Mouse (Mus musculus) embryonic facial prominence, embryonic 11.5 days (tissue): Measurements from ENCODE around the gene Gm10722. TPM values are rescaled to one million over a fixed set of nuclear protein-coding genes. Genes with fewer than 3 reads are reported as not detected.
"Not testable (repeated sequence)": the region's sequence is repeated elsewhere in the genome, so short reads cannot be mapped to it uniquely, and the experiment has no call there.

ENCODE experiments used
- ATAC-seq: fragments of 200-750 bp; cut with Nextera tagmentation; replicated peaks from 2 replicates; pipeline ENCODE4 v1.8.0; 2017; ENCODE audit warnings: low read depth; ENCODE audit not compliant: insufficient number of reproducible peaks, low FRiP score, low TSS enrichment
- DNase-seq: peaks from one replicate; pipeline ENCODE4 v3.0.0-alpha.2; 2015; ENCODE audit warnings: low spot score
- H3K27ac ChIP-seq: fragments of 300-500 bp; sonication (generic); replicated peaks from 2 replicates; pipeline ENCODE4 v1.5.1; 2014; ENCODE audit warnings: mild to moderate bottlenecking, low read depth, low read length, control low read depth
- H3K27me3 ChIP-seq: fragments of 300-500 bp; sonication (generic); 2 replicates; pipeline ENCODE4 v1.6.1; 2014; ENCODE audit warnings: mild to moderate bottlenecking, low read length, moderate library complexity, mixed read lengths; ENCODE audit not compliant: control insufficient read depth, insufficient read depth
- H3K36me3 ChIP-seq: fragments of 300-500 bp; sonication (generic); replicated peaks from 2 replicates; pipeline ENCODE4 v1.6.1; 2014; ENCODE audit warnings: low read depth, mild to moderate bottlenecking, low read length, moderate library complexity, mixed read lengths; ENCODE audit not compliant: control insufficient read depth, insufficient read depth
- H3K4me1 ChIP-seq: fragments of 300-500 bp; sonication (generic); 2 replicates; pipeline ENCODE4 v1.6.1; 2014; ENCODE audit warnings: low read length, mixed read lengths; ENCODE audit not compliant: control insufficient read depth, insufficient read depth
- H3K4me2 ChIP-seq: fragments of 300-500 bp; sonication (generic); 2 replicates; pipeline ENCODE4 v1.6.1; 2014; ENCODE audit warnings: low read depth, mild to moderate bottlenecking, control low read depth, low read length, moderate library complexity
- H3K4me3 ChIP-seq: fragments of 300-500 bp; sonication (generic); 2 replicates; pipeline ENCODE4 v1.5.1; 2014; ENCODE audit warnings: low read depth, low read length, control low read depth
- H3K9ac ChIP-seq: fragments of 300-500 bp; sonication (generic); replicated peaks from 2 replicates; pipeline ENCODE4 v1.6.1; 2014; ENCODE audit warnings: mild to moderate bottlenecking, control low read depth, low read length
- H3K9me3 ChIP-seq: fragments of 300-500 bp; sonication (generic); replicated peaks from 2 replicates; pipeline ENCODE4 v1.6.1; 2016; ENCODE audit warnings: mild to moderate bottlenecking, low read length, inconsistent platforms, mixed read lengths; ENCODE audit not compliant: control insufficient read depth
- whole genome bisulfite sequencing: fragments of 180-500 bp; shearing (Covaris S2); extraction: QIAGEN DNeasy Blood & Tissue Kit; methylation state at CpG from one replicate; pipeline ENCODE4 v1.1.7; 2014; 5-methylcytosine and 5-hydroxymethylcytosine counted together
- polyA plus RNA-seq: library from polyadenylated mRNA; unstranded; fragments of >200 nt; fragmentation: Nextera tagmentation; extraction: Ambion mirVana; gene quantifications from 2 replicates; pipeline ENCODE4 v1.2.1, GENCODE M21; 2014

Gm10722 gene
- polyA plus RNA-seq, 1 experiment from 2014 or later: not detected

DNA sequence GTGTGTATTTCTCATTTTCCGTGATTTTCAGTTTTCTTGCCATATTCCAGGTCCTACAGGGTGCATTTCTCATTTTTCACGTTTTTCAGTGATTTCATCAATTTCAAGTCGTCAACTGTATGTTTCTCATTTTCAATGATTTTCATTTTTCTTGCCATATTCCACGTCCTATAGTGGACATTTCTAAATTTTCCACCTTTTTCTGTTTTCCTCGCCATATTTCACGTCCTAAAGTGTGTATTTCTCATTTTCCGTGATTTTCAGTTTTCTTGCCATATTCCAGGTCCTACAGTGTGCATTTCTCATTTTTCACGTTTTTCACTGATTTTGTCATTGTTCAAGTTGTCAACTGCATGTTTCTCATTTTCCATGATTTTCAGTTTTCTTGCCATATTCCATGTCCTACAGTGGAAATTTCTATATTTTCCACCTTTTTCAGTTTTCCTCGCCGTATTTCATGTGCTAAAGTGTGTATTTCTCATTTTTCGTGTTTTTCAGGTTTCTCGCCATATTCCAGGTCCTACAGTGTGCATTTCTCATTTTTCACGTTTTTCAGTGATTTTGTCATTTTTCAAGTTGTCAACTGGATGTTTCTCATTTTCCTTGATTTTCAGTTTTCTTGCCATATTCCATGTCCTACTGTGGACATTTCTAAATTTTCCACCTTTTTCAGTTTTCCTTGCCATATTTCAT, 21.7 kb downstream of the Gm10722 start:
- H3K4me1 ChIP-seq, H3K4me3 ChIP-seq, H3K27ac ChIP-seq, H3K36me3 ChIP-seq, H3K9me3 ChIP-seq, H3K27me3 ChIP-seq, H3K9ac ChIP-seq, H3K4me2 ChIP-seq, ATAC-seq: not testable (repeated sequence)
- peak; percentile 1 for DNase-seq
- WGBS: 67% methylated on average over 9 of the region's 13 CpGs

- 69% methylated on average over 9 of the region's 13 CpGs for WGBS
- ATAC-seq, H3K4me1 ChIP-seq: not testable (repeated sequence)
Measured at GRCm38 (mm10) chr9:3023312-3023984, 22.7 kb downstream of the Gm10722 start, which contains the start of gene Gm10718. Gm10718 (plus strand) TSS chr9:3023547.

DNA sequence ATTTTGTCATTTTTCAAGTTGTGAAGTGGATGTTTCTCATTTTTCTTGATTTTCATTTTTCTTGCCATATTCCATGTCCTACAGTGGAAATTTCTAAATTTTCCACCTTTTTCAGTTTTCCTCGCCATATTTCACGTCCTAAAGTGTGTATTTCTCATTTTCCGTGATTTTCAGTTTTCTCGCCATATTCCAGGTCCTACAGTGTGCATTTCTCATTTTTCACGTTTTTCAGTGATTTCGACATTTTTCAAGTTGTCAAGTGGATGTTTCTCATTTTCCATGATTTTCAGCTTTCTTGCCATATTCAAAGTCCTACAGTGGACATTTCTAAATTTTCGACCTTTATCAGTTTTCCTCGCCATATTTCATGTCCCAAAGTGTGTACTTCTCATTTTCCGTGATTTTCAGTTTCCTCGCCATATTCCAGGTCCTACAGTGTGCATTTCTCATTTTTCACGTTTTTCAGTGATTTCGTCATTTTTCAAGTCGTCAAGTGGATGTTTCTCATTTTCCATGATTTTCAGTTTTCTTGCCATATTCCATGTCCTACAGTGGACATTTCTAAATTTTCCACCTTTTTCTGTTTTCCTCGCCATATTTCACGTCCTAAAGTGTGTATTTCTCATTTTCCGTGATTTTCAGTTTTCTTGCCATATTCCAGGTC, 23.4 kb downstream of the Gm10722 start:
- not testable (repeated sequence) for H3K36me3 ChIP-seq, H3K4me1 ChIP-seq, ATAC-seq, DNase-seq, H3K27ac ChIP-seq, H3K27me3 ChIP-seq, H3K9ac ChIP-seq, H3K4me3 ChIP-seq, H3K4me2 ChIP-seq, H3K9me3 ChIP-seq
- 62% methylated on average over 14 of the region's 16 CpGs for WGBS

More at GRCm38 (mm10) chr9:3023312-3023984, 22.7 kb downstream of the Gm10722 start, which contains the start of gene Gm10718:
- not testable (repeated sequence) for H3K27ac ChIP-seq, DNase-seq, H3K9ac ChIP-seq, H3K4me2 ChIP-seq, H3K27me3 ChIP-seq, H3K9me3 ChIP-seq, H3K4me3 ChIP-seq, H3K36me3 ChIP-seq

- not testable (repeated sequence) for H3K4me2 ChIP-seq, H3K9me3 ChIP-seq, H3K27ac ChIP-seq, H3K9ac ChIP-seq, H3K4me3 ChIP-seq, H3K4me1 ChIP-seq, H3K27me3 ChIP-seq, H3K36me3 ChIP-seq, DNase-seq, ATAC-seq
- 72% methylated on average over 12 of the region's 12 CpGs for WGBS
Measured at GRCm38 (mm10) chr9:3024912-3025467, 24.3 kb downstream of the Gm10722 start, which contains the start of gene Gm10717. Gm10717 (plus strand) TSS chr9:3025417.

DNA sequence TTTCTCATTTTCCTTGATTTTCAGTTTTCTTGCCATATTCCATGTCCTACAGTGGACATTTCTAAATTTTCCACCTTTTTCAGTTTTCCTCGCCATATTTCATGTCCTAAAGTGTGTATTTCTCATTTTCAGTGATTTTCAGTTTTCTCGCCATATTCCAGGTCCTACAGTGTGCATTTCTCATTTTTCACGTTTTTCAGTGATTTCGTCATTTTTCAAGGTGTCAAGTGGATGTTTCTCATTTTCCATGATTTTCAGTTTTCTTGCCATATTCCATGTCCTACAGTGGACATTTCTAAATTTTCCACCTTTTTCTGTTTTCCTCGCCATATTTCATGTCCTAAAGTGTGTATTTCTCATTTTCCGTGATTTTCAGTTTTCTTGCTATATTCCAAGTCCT, 24.9 kb downstream of the Gm10722 start:
- DNase-seq, H3K36me3 ChIP-seq, H3K9me3 ChIP-seq, H3K4me3 ChIP-seq, ATAC-seq, H3K4me1 ChIP-seq, H3K4me2 ChIP-seq, H3K27me3 ChIP-seq, H3K27ac ChIP-seq, H3K9ac ChIP-seq: not testable (repeated sequence)
- WGBS: 65% methylated on average over 4 of the region's 6 CpGs

GRCm38 (mm10) chr9:3026136-3026535, 25.4 kb downstream of the Gm10722 start:
- ATAC-seq, DNase-seq, H3K9me3 ChIP-seq, H3K27me3 ChIP-seq, H3K4me2 ChIP-seq, H3K4me1 ChIP-seq, H3K27ac ChIP-seq, H3K9ac ChIP-seq, H3K36me3 ChIP-seq, H3K4me3 ChIP-seq: not testable (repeated sequence)
- 72% methylated on average over 5 of the region's 5 CpGs for WGBS

- not testable (repeated sequence) for H3K9ac ChIP-seq, H3K27me3 ChIP-seq, H3K9me3 ChIP-seq, H3K36me3 ChIP-seq, H3K4me1 ChIP-seq, H3K4me2 ChIP-seq, H3K27ac ChIP-seq, H3K4me3 ChIP-seq, ATAC-seq, DNase-seq
- 68% methylated on average over 9 of the region's 9 CpGs for WGBS
Measured at GRCm38 (mm10) chr9:3026741-3027140, 26.0 kb downstream of the Gm10722 start.
